Mouse (Mus musculus): ENCODE data around the gene Chmp6. TPM values are rescaled to one million over a fixed set of nuclear protein-coding genes. Genes with fewer than 3 reads are reported as not detected.
A peak's percentile ranks its signal among the peaks of the same experiment; 100 is the strongest.

Gene Chmp6
- total and polyA plus RNA-seq, 3 experiments, result 58.3 to 76.7 TPM; not detected in 1

DNA sequence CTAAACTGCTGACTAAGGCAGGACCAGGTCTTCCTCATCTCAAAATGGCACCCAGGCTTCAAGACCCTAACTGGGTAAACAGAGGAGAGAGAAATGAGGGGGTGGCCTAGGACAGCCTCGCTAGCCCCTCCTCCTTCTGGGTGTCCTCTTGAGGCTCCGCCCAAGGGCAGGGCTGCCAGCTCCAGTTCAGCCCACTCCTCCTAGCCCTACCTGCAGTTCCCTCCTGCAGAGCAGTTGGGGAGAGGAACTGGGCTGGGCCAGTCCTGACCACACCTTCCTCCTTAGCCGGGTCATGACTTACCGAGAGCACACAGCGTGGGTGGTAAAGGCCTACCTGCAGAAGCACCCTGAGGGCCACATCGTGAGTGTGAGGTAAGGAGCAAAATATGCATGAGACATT is 18.6 kb upstream of the Chmp6 start:
- no peak overlapping the region for H3K27ac ChIP-seq (ENCODE audit: control insufficient read depth, low read depth, low read length)
- H3K4me3 ChIP-seq (ENCODE audit: control insufficient read depth in 1 of 2, insufficient read depth in 1 of 2, low read depth in 2 of 2, low read length in 2 of 2), result no peak overlapping the region
- TF ChIP-seq TAL1 (IDR thresholded peaks at IDR 0.05; ENCODE audit: low read length), result no peak
- TF ChIP-seq MAZ (IDR thresholded peaks at IDR 0.05; ENCODE audit: low read depth, low read length), result no peak
- no peak for TF ChIP-seq CHD1 (IDR thresholded peaks at IDR 0.05; ENCODE audit: low read depth, low read length)
- TF ChIP-seq UBTF (IDR thresholded peaks at IDR 0.05; ENCODE audit: borderline replicate concordance, insufficient read depth, low read depth, low read length), result no peak
- TF ChIP-seq ZMIZ1 (IDR thresholded peaks at IDR 0.05; ENCODE audit: low read depth, low read length), result no peak
- TF ChIP-seq RCOR1 (IDR thresholded peaks at IDR 0.05; ENCODE audit: low read depth, low read length), result no peak
- no peak for TF ChIP-seq MYC (IDR thresholded peaks at IDR 0.05; ENCODE audit: low read depth, low read length)
- no peak for TF ChIP-seq RAD21 (IDR thresholded peaks at IDR 0.05; ENCODE audit: low read depth, low read length)
- no peak for TF ChIP-seq NRF1 (IDR thresholded peaks at IDR 0.05; ENCODE audit: insufficient read depth, low read depth, low read length, poor library complexity, severe bottlenecking)
- TF ChIP-seq ZC3H11A (IDR thresholded peaks at IDR 0.05; ENCODE audit: low read depth, low read length), result no peak
- no peak for TF ChIP-seq CHD2 (IDR thresholded peaks at IDR 0.05; ENCODE audit: low read length)
- TF ChIP-seq POLR2AphosphoS2 (IDR thresholded peaks at IDR 0.05; ENCODE audit: low read length), result no peak
- TF ChIP-seq TCF12 (IDR thresholded peaks at IDR 0.05; ENCODE audit: low read depth, low read length), result no peak
- TF ChIP-seq TBP (IDR thresholded peaks at IDR 0.05; ENCODE audit: low read depth, low read length), result no peak
- no peak for TF ChIP-seq KAT2A (conservative IDR thresholded peaks at IDR 0.05; ENCODE audit: low read depth, low read length)
- TF ChIP-seq MAX (IDR thresholded peaks at IDR 0.05; ENCODE audit: low read length), result no peak
- TF ChIP-seq SMC3 (IDR thresholded peaks at IDR 0.05; ENCODE audit: low read depth, low read length), result no peak
- no peak for TF ChIP-seq GATA1 (IDR thresholded peaks at IDR 0.05; ENCODE audit: low read depth, low read length)
- no peak for TF ChIP-seq USF2 (IDR thresholded peaks at IDR 0.05; ENCODE audit: borderline replicate concordance in 1 of 2, insufficient read depth in 1 of 2, low read depth in 1 of 2, low read length in 2 of 2)
- H3K4me1 ChIP-seq (ENCODE audit: control insufficient read depth in 1 of 2, insufficient read depth in 2 of 2, low read length in 2 of 2), result no peaks in the 10 kb centered on the region
- peaks cover 0 to 2% of the 10 kb centered on the region in 2 experiments; a peak in 1 of 4 replicates for H3K36me3 ChIP-seq (ENCODE audit: control insufficient read depth in 1 of 2, insufficient read depth in 2 of 2, low read length in 2 of 2)
- H3K27me3 ChIP-seq (ENCODE audit: control insufficient read depth in 1 of 2, insufficient read depth in 2 of 2, low read length in 2 of 2), result no peaks in the 10 kb centered on the region
- H3K9me3 ChIP-seq (replicated peaks; ENCODE audit: insufficient read depth, low read length), result no peaks in the 10 kb centered on the region
- DNase-seq (ENCODE audit: low read depth, low spot score), result peak; percentile 61
- H3K79me2 ChIP-seq (ENCODE audit: control insufficient read depth, insufficient read depth, low read length, poor library complexity), result no peaks in the 10 kb centered on the region
- no peak overlapping the region for H3K9ac ChIP-seq (ENCODE audit: control insufficient read depth, low read depth, low read length, poor library complexity, severe bottlenecking)

DNA sequence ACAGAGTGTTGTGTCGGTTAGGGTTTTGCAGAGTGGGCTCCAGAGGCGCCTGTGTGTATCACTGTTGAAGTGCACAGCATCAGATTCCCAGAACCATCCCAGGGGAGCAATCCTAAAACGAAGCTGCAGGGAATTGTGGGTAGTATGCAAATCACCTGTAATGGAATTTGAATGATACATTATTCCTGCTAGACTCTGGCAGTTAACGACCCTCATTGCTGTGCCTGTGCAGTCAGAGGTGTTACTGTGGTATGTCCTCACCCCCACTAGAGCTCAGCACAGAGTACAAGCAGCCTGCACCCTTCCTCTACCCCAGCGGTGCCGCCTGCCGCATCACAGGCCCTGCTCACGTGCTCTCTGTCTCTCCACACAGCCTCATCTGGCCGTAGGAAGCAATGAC is 16.2 kb upstream of the Chmp6 start:
- Histone ChIP-seq H3K27ac (ENCODE audit: control insufficient read depth, low read depth, low read length) (no peak overlapping the region), H3K79me2 (ENCODE audit: control insufficient read depth, insufficient read depth, low read length, poor library complexity) (no peaks in the 10 kb centered on the region), H3K4me3 (ENCODE audit: control insufficient read depth in 1 of 2, insufficient read depth in 1 of 2, low read depth in 2 of 2, low read length in 2 of 2) (no peak overlapping the region), H3K9me3 (replicated peaks; ENCODE audit: insufficient read depth, low read length) (no peaks in the 10 kb centered on the region), H3K36me3 (ENCODE audit: control insufficient read depth in 1 of 2, insufficient read depth in 2 of 2, low read length in 2 of 2) (peaks cover 0 to 2% of the 10 kb centered on the region in 2 experiments; a peak in 1 of 4 replicates), H3K4me1 (ENCODE audit: control insufficient read depth in 1 of 2, insufficient read depth in 2 of 2, low read length in 2 of 2) (no peaks in the 10 kb centered on the region), H3K27me3 (ENCODE audit: control insufficient read depth in 1 of 2, insufficient read depth in 2 of 2, low read length in 2 of 2) (no peaks in the 10 kb centered on the region), H3K9ac (ENCODE audit: control insufficient read depth, low read depth, low read length, poor library complexity, severe bottlenecking) (no peak overlapping the region)
- no peak for TF ChIP-seq POLR2A (IDR thresholded peaks at IDR 0.05; ENCODE audit: control insufficient read depth in 1 of 2, insufficient read depth in 1 of 2, low read depth in 1 of 2, low read length in 2 of 2, poor library complexity in 1 of 2)
- TF ChIP-seq MYB (IDR thresholded peaks at IDR 0.05; ENCODE audit: low read depth, low read length), result no peak
- TF ChIP-seq KAT2A (conservative IDR thresholded peaks at IDR 0.05; ENCODE audit: low read depth, low read length), result no peak
- TF ChIP-seq MAX (IDR thresholded peaks at IDR 0.05; ENCODE audit: low read length), result no peak
- TF ChIP-seq CTCF (IDR thresholded peaks at IDR 0.05 in 2 of 3, conservative IDR thresholded peaks at IDR 0.05 in 1 of 3; ENCODE audit: control insufficient read depth in 1 of 3, insufficient read depth in 1 of 3, low read depth in 2 of 3, low read length in 3 of 3, poor library complexity in 1 of 3, severe bottlenecking in 1 of 3), result no peak
- TF ChIP-seq BHLHE40 (IDR thresholded peaks at IDR 0.05; ENCODE audit: borderline replicate concordance, low read depth, low read length), result no peak
- TF ChIP-seq USF2 (IDR thresholded peaks at IDR 0.05; ENCODE audit: borderline replicate concordance in 1 of 2, insufficient read depth in 1 of 2, low read depth in 1 of 2, low read length in 2 of 2), result no peak
- no peak for TF ChIP-seq USF1 (IDR thresholded peaks at IDR 0.05; ENCODE audit: low read depth, low read length)
- TF ChIP-seq ZMIZ1 (IDR thresholded peaks at IDR 0.05; ENCODE audit: low read depth, low read length), result no peak
- no peak for TF ChIP-seq MAFK (IDR thresholded peaks at IDR 0.05; ENCODE audit: borderline replicate concordance, low read depth, low read length)
- TF ChIP-seq NELFE (IDR thresholded peaks at IDR 0.05; ENCODE audit: low read depth, low read length), result no peak
- TF ChIP-seq E2F4 (IDR thresholded peaks at IDR 0.05; ENCODE audit: borderline replicate concordance, low read depth, low read length), result no peak
- no peak for DNase-seq (ENCODE audit: low read depth, low spot score)
